Mouse (Mus musculus) CH12F3 (cell line): ENCODE measurements at regions not wholly inside any gene's neighbourhood (a gene's known extent, or its start where the extent isn't known, plus 50 kb on each side); places are given as distances from the start of the nearest gene placed in this dataset.

Source experiments
- in situ Hi-C: fragments of 300-500 bp; cut with MboI; formaldehyde crosslinking; loops from 2 replicates; pipeline ENCODE4 v1.14.3; 2020; ENCODE audit warnings: low sequenced_read_pairs

GRCm38 (mm10) chr10:83895741-83896150 is 173.1 kb downstream of the 1500009L16Rik start:
- in situ Hi-C loops = no loop called here

GRCm38 (mm10) chr10:83896160-83896559 is 173.5 kb downstream of the 1500009L16Rik start:
- in situ Hi-C loops = no loop called here

GRCm38 (mm10) chr10:83897558-83897957 is 174.9 kb downstream of the 1500009L16Rik start:
- in situ Hi-C loops = no loop called here

GRCm38 (mm10) chr10:83906751-83907150 is 184.1 kb downstream of the 1500009L16Rik start:
- in situ Hi-C loops = no loop called here

- in situ Hi-C loops = no loop called here
Observed at GRCm38 (mm10) chr10:83910649-83911370, 188.1 kb downstream of the 1500009L16Rik start.

- in situ Hi-C loops = no loop called here
Observed at GRCm38 (mm10) chr10:83914401-83915132, 191.9 kb downstream of the 1500009L16Rik start.

- in situ Hi-C loops = no loop called here
Observed at GRCm38 (mm10) chr10:83915133-83915730, 192.6 kb downstream of the 1500009L16Rik start.

- in situ Hi-C loops = no loop called here
Observed at GRCm38 (mm10) chr10:83926990-83927389, 204.3 kb downstream of the 1500009L16Rik start.

- in situ Hi-C loops = no loop called here
Observed at GRCm38 (mm10) chr10:83927554-83927953, 204.9 kb downstream of the 1500009L16Rik start.

- in situ Hi-C loops = no loop called here
Observed at GRCm38 (mm10) chr10:83931758-83932157, 209.1 kb downstream of the 1500009L16Rik start.

GRCm38 (mm10) chr10:83933201-83933600 is 210.5 kb downstream of the 1500009L16Rik start:
- in situ Hi-C loops = no loop called here

- in situ Hi-C loops = no loop called here
Observed at GRCm38 (mm10) chr10:83934498-83934897, 211.8 kb downstream of the 1500009L16Rik start.

- in situ Hi-C loops = no loop called here
Observed at GRCm38 (mm10) chr10:83937168-83937567, 214.5 kb downstream of the 1500009L16Rik start.

GRCm38 (mm10) chr10:83942101-83942500 is 219.4 kb downstream of the 1500009L16Rik start:
- in situ Hi-C loops = no loop called here

GRCm38 (mm10) chr10:83944158-83944557 is 221.5 kb downstream of the 1500009L16Rik start:
- in situ Hi-C loops = no loop called here

- in situ Hi-C loops = no loop called here
Observed at GRCm38 (mm10) chr10:83944897-83945296, 222.2 kb downstream of the 1500009L16Rik start.

- in situ Hi-C loops = no loop called here
Observed at GRCm38 (mm10) chr10:83945503-83945902, 222.8 kb downstream of the 1500009L16Rik start.

- in situ Hi-C loops = no loop called here
Observed at GRCm38 (mm10) chr10:83946186-83947176, 223.8 kb downstream of the 1500009L16Rik start.

- in situ Hi-C loops = no loop called here
Observed at GRCm38 (mm10) chr10:83957118-83957759, 234.6 kb downstream of the 1500009L16Rik start.

- in situ Hi-C loops = no loop called here
Observed at GRCm38 (mm10) chr10:83958397-83958796, 235.7 kb downstream of the 1500009L16Rik start.
